Mouse (Mus musculus): Measurements from ENCODE around the gene Bcl6. TPM values are rescaled to one million over a fixed set of nuclear protein-coding genes. Genes with fewer than 3 reads are reported as not detected.

Gene Bcl6
- polyA plus RNA-seq, 1 experiment from 2014 or later = 0.48 TPM

Other genes with a start within 250 kb of the Bcl6 start
- gene Sst, start 97.9 kb downstream of the Bcl6 start, polyA plus RNA-seq (2016; fragmentation: Nextera tagmentation; extraction: Ambion mirVana) = 1.7 and 1.8 TPM in 2 replicates
- gene Rtp2, start 56.5 kb downstream of the Bcl6 start, polyA plus RNA-seq (2016; fragmentation: Nextera tagmentation; extraction: Ambion mirVana) = not detected in 2 replicates
- gene Gm37419, start 370 bp downstream of the Bcl6 start, polyA plus RNA-seq (2016; fragmentation: Nextera tagmentation; extraction: Ambion mirVana) = not detected in 2 replicates